Mouse (Mus musculus): ENCODE measurements around the gene Tmem259. TPM values are rescaled to one million over a fixed set of nuclear protein-coding genes. Genes with fewer than 3 reads are reported as not detected.
A peak's percentile ranks its signal among the peaks of the same experiment; 100 is the strongest.

The Tmem259 gene
- polyA plus RNA-seq, 1 experiment: 131 TPM

DNA sequence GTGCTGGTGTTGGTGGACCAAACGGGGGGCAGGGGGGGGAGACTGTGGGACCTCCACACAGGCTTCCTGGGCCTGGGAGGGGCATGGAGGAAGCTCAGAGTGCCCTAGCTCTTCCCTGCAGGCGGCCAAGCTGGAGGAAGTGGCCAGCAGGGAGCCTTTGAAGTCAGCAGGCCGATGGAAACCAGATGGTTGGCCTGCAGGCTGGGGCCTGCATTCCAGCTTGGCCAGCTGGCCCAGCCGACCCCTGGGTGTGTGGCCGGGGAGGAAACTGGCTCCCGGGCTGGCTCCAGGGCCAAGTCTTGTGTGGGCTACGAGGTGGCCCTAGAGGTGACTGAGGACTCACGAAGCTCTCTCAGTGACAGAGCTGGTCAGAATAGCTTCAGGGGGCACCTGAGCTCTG lies 51.4 kb downstream of the Tmem259 start:
- no peak overlapping the region for H3K4me3 ChIP-seq (replicated peaks; ENCODE audit: control insufficient read depth, low read depth, low read length)
- H3K4me1 ChIP-seq (ENCODE audit: control insufficient read depth, insufficient read depth, low read length): peaks cover 15% of the 10 kb centered on the region
- H3K27ac ChIP-seq (ENCODE audit: control insufficient read depth, insufficient read depth, low read depth, low read length, poor library complexity): no peak overlapping the region; the same call in 1 of the 2 replicates
- TF ChIP-seq CTCF (IDR thresholded peaks at IDR 0.05; ENCODE audit: control insufficient read depth, insufficient read depth, low read length) (no peak), POLR2A (IDR thresholded peaks at IDR 0.05; ENCODE audit: borderline replicate concordance, control insufficient read depth, low read depth, low read length) (no peak)
- WGBS: 52% methylated on average over 8 of the region's 8 CpGs

DNA sequence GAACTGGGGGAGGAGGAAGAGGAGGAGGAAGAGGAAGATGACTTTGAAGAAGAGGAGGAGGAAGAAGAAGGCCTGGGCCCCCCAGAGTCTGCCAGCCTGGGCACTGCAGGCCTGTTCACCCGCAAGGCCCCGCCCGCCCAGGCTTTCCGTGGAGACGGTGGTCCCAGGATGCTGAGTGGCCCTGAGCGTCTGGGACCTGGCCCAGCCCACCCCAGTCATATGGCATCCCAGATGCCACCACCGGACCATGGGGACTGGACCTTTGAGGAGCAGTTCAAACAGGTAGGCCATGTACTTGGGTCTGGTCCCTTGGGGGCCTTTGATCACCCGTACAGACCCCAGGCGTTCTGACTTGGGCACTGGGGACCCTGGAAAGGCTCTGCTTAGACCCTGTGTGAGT lies 52.3 kb downstream of the Tmem259 start:
- peak overlapping the region; percentile 0; the same call in 1 of the 2 replicates for H3K27ac ChIP-seq (ENCODE audit: control insufficient read depth, insufficient read depth, low read depth, low read length, poor library complexity)
- no peak overlapping the region for H3K4me3 ChIP-seq (replicated peaks; ENCODE audit: control insufficient read depth, low read depth, low read length)
- peaks cover 11% of the 10 kb centered on the region for H3K4me1 ChIP-seq (ENCODE audit: control insufficient read depth, insufficient read depth, low read length)
- 79% methylated on average over 9 of the region's 9 CpGs for WGBS
- no peak for TF ChIP-seq POLR2A (IDR thresholded peaks at IDR 0.05; ENCODE audit: borderline replicate concordance, control insufficient read depth, low read depth, low read length)
- no peak for TF ChIP-seq CTCF (IDR thresholded peaks at IDR 0.05; ENCODE audit: control insufficient read depth, insufficient read depth, low read length)

DNA sequence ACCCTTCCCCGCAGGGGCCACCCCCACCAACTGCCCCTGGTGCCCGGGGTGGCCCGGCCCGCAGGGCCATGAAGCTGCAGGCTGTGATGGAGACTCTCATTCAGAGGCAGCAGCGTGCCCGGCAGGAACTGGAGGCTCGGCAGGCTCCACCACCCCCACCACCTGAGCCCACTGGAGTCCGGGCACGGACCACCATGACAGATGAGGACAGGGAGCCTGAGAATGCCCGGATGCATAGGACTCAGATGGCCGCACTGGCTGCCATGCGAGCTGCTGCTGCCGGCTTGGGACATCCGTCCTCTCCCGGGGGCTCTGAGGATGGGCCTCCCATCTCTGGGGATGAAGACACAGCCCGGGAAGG lies 53.3 kb downstream of the Tmem259 start:
- WGBS: 90% methylated on average over 16 of the region's 16 CpGs
- Histone ChIP-seq H3K4me1 (ENCODE audit: control insufficient read depth, insufficient read depth, low read length) (peaks cover 6% of the 10 kb centered on the region), H3K27ac (ENCODE audit: control insufficient read depth, insufficient read depth, low read depth, low read length, poor library complexity) (no peak overlapping the region), H3K4me3 (replicated peaks; ENCODE audit: control insufficient read depth, low read depth, low read length) (no peak overlapping the region)
- TF ChIP-seq POLR2A (IDR thresholded peaks at IDR 0.05; ENCODE audit: borderline replicate concordance, control insufficient read depth, low read depth, low read length): no peak
- no peak for TF ChIP-seq CTCF (IDR thresholded peaks at IDR 0.05; ENCODE audit: control insufficient read depth, insufficient read depth, low read length)

DNA sequence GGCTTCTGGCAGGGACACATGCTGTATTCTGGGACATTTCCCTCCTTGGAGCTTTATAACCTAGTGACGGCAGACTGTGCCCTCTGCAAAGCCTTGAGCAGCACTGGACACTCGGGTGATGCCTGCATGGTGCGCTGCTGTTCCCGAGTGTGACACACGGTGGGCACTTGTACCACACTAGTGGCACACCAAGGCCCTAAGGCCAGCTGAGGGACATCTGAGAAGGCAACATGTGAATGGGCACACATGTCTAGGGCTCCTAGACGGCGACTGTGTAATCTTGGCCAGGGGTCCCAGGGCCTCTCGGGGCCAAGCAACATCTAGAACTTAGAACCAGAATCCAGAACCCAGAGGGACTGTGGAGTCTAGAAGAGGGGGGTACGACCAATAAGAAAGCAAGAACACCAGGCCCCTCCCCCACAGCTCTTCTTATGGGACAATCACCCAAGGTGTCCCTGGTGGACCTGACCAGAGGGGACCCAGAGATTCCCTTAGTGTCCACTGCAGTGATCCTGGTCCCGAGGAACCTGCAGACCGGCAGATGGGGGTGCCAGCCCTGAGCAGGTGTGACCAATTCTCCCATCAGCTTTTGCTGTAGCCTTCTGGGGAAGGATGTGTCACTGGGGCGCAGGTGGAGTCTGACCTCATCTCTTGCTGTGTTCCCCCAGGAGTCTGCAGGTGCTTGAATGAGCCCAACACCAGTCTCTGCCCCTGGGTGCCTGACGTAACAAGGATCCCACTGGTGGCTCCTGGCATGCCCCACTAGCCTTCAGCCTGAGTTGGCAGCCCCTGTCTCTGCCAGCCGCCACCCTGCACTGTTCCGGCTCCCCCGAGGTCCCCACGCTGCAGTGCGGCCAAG lies 53.9 kb downstream of the Tmem259 start:
- WGBS: 81% methylated on average over 18 of the region's 18 CpGs
- Histone ChIP-seq H3K4me3 (replicated peaks; ENCODE audit: control insufficient read depth, low read depth, low read length) (no peak overlapping the region), H3K4me1 (ENCODE audit: control insufficient read depth, insufficient read depth, low read length) (peaks cover 6% of the 10 kb centered on the region), H3K27ac (ENCODE audit: control insufficient read depth, insufficient read depth, low read depth, low read length, poor library complexity) (no peak overlapping the region)
- no peak for TF ChIP-seq POLR2A (IDR thresholded peaks at IDR 0.05; ENCODE audit: borderline replicate concordance, control insufficient read depth, low read depth, low read length)
- no peak for TF ChIP-seq CTCF (IDR thresholded peaks at IDR 0.05; ENCODE audit: control insufficient read depth, insufficient read depth, low read length)

DNA sequence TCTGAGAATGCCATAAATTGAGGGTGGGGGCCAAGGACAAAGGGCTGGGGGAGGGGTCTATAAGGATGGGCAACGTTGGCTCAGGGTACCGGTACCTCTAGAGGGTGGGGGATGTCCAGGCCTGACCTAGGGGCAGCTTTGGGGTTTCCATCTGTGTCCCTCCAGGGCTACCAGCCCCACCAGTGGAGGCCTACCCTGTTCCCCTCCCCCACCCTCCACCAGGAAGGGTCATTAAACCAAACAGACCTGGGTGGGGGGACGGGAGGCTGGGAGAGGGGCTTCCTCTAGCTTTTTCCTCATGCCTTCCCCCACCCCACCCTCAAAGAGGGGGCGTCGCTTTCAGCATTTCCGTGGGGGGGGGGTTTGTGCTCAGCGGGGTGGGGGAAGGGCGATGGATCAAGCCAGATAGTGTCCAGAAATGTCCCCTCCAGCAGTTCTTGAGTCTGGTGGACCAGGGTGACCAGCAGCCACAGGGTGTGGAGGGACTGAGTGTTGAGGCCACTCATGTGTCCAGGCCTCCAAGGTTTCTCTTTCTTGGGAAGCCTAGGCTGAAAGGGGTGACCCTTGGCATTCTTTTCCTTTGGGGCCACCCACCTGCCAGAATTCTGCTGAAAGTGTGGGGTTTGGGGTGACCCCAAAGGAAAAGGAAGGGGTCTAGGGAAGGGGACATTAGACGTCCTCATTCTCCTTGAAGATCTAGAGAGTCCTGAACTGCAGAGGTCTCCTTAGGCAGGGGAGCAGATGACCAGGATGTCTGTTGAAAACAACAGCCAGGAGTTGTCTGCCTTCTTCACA lies 55.0 kb downstream of the Tmem259 start:
- WGBS: 45% methylated on average over 9 of the region's 9 CpGs
- Histone ChIP-seq H3K27ac (ENCODE audit: control insufficient read depth, insufficient read depth, low read depth, low read length, poor library complexity) (peak overlapping the region; percentile 89), H3K4me3 (replicated peaks; ENCODE audit: control insufficient read depth, low read depth, low read length) (peak overlapping the region; percentile 64), H3K4me1 (ENCODE audit: control insufficient read depth, insufficient read depth, low read length) (peaks cover 5% of the 10 kb centered on the region)
- no peak for TF ChIP-seq POLR2A (IDR thresholded peaks at IDR 0.05; ENCODE audit: borderline replicate concordance, control insufficient read depth, low read depth, low read length)
- no peak for TF ChIP-seq CTCF (IDR thresholded peaks at IDR 0.05; ENCODE audit: control insufficient read depth, insufficient read depth, low read length)

DNA sequence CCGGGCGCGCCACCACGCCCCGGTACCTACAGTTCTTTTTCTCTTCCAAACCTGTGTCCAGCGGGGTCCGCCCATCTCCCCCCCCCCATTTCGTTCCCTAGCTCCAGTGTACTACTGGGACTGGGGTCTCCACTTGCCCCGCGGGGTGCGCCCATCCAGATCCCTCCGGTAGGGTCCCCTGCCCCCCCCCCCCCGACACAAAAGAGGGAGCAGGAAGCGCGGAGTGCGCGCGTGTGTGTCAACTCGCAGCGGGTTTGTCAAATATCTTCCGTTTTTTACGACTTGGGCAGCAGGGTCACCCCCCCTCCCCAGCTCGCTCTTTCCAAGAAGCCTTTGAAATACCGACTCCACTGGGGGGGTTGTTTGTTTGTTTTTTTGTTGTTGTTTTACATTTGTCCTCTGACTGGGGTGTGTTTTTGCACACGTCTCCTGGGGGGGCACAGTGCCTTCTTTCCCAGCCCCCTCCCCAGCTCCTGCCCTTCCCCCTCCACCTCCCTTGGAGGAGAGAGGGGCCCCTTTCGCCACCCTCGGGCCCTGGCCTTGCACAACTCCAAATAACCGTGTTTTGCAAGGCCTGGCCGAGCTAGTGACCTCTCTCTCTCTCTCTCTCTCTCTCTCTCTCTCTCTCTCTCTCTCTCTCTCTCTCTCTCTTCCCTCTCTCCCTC lies 56.0 kb downstream of the Tmem259 start:
- WGBS: 1% methylated on average over 29 of the region's 29 CpGs
- Histone ChIP-seq H3K4me1 (ENCODE audit: control insufficient read depth, insufficient read depth, low read length) (peaks cover 1% of the 10 kb centered on the region), H3K4me3 (replicated peaks; ENCODE audit: control insufficient read depth, low read depth, low read length) (peak overlapping the region; percentile 82), H3K27ac (ENCODE audit: control insufficient read depth, insufficient read depth, low read depth, low read length, poor library complexity) (peak overlapping the region; percentile 89)
- TF ChIP-seq CTCF (IDR thresholded peaks at IDR 0.05; ENCODE audit: control insufficient read depth, insufficient read depth, low read length): no peak
- 0 out of 2 replicates have a peak, but pooled peaks have one; percentile 7 for TF ChIP-seq POLR2A (IDR thresholded peaks at IDR 0.05; ENCODE audit: borderline replicate concordance, control insufficient read depth, low read depth, low read length)

DNA sequence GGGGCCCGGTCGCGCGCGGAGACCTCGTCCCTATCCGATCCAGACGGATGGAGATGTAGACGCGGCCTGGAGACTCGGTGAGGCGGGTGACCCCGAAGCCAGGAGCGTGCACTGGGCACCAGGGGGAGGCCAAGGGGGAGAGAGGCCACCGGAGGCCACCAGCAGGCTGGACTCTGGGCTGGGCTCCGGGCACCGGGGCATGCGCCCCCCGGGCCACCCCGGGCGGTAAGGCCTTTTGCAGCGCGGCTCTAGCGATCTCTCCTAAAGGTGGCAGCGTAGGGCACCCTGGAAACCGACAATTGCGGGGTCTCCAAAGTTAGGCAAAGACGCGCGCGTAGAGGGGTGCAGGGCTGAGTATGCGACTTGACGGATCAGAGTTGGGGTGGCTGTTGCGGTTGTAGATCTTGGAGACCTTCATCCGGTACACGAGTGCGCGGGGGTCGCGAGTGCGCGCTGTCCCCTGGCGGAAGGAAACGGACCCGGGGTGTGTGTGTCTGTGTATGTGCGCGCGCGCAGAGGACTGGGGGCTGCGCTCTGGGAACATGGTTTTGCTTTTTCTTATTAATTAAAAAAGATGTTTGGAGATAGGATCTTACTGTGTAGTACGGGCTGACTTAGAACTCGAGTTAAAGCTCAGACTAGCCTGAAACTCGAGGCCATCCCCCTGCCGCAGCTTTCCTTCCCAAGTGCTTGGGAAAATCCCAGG lies 56.7 kb downstream of the Tmem259 start:
- H3K4me1 ChIP-seq (ENCODE audit: control insufficient read depth, insufficient read depth, low read length): peaks cover 1% of the 10 kb centered on the region; the same call in 1 of the 2 replicates
- WGBS: under 1% methylated on average over 54 of the region's 54 CpGs
- peak overlapping the region; percentile 82 for H3K4me3 ChIP-seq (replicated peaks; ENCODE audit: control insufficient read depth, low read depth, low read length)
- H3K27ac ChIP-seq (ENCODE audit: control insufficient read depth, insufficient read depth, low read depth, low read length, poor library complexity): peak overlapping the region; percentile 89
- TF ChIP-seq POLR2A (IDR thresholded peaks at IDR 0.05; ENCODE audit: borderline replicate concordance, control insufficient read depth, low read depth, low read length): peak; percentile 5; the same call in 1 of the 2 replicates
- TF ChIP-seq CTCF (IDR thresholded peaks at IDR 0.05; ENCODE audit: control insufficient read depth, insufficient read depth, low read length): no peak
